ENCODE assay signal across 20 mouse cellular contexts in genomic region chr14:11833678-11834077, GRCm38 (mm10).
A peak's percentile ranks its signal among the peaks of the same experiment; 100 is the strongest.
DNase-seq lines count a peak whose midpoint lies in the region; ATAC-seq and TF ChIP-seq lines count a peak whose summit lies in the region.
"Had no signal": no experiment of that assay in that cellular context is flagged by ENCODE, and none has a peak within 500 bp of the region (broad histone marks: within the 10 kb centered on the region; RNA-seq: fewer than 3 reads in every experiment).

No protein-coding gene starts in this region.

- no peaks in the 10 kb centered on the region for H3K9me3 ChIP-seq in kidney, embryonic 14.5 days (ENCODE audit: control insufficient read depth, low read length)
- H3K9me3 ChIP-seq: embryonic facial prominence, embryonic 12.5 days; forebrain, embryonic 12.5 days; heart, embryonic 10.5 days; hindbrain, embryonic 12.5 days had no signal

- H3K4me1 ChIP-seq in kidney, adult 2 months (ENCODE audit: control insufficient read depth, insufficient read depth, low read length), result no peaks in the 10 kb centered on the region
- no peaks in the 10 kb centered on the region; the same call in 1 of the 2 replicates for H3K4me1 ChIP-seq in kidney, embryonic 14.5 days (ENCODE audit: control insufficient read depth, insufficient read depth, low read length)
- H3K4me1 ChIP-seq: embryonic facial prominence, embryonic 12.5 days; forebrain, embryonic 12.5 days; heart, embryonic 10.5 days; hindbrain, embryonic 12.5 days had no signal

- no peak overlapping the region for H3K4me3 ChIP-seq in kidney, adult 2 months (ENCODE audit: insufficient read depth, low read depth, low read length)
- H3K4me3 ChIP-seq in kidney, embryonic 14.5 days (ENCODE audit: low read length), result no peak overlapping the region
- H3K4me3 ChIP-seq: embryonic facial prominence, embryonic 12.5 days; forebrain, embryonic 12.5 days; heart, embryonic 10.5 days; hindbrain, embryonic 12.5 days had no signal

- ATAC-seq in kidney, embryonic 14.5 days (ENCODE audit: low FRiP score, low TSS enrichment), result no peak
- ATAC-seq: forebrain, embryonic 16.5 days had no signal

- peak; percentile 63 for DNase-seq in kidney, adult 2 months
- DNase-seq in lung, postnatal 36 days, result peak; percentile 6
- DNase-seq in lung, adult 18-20 months, result no peak
- peak; percentile 34 to 44 for DNase-seq in kidney, postnatal 36 days
- DNase-seq in ovary, postnatal 14 days (ENCODE audit: low spot score), result no peak
- DNase-seq in thymus, postnatal 10 days (ENCODE audit: low spot score in 2 of 2), result no peak
- DNase-seq: adrenal gland, adult 8-10 months; adrenal gland, postnatal 36 days; cerebellum, adult 2 months; cerebellum, postnatal 10 days; gastrocnemius, postnatal 10 days; heart, adult 18-20 months; heart, postnatal 10 days; heart, postnatal 4 days had no signal

- TF ChIP-seq CTCF in kidney, adult 2 months (conservative IDR thresholded peaks at IDR 0.05; ENCODE audit: insufficient read depth, insufficient read length, low read depth, low read length), result no peak

- no peak overlapping the region for H3K27ac ChIP-seq in kidney, adult 2 months (ENCODE audit: insufficient read depth, low read depth, low read length)
- H3K27ac ChIP-seq in kidney, embryonic 14.5 days (ENCODE audit: low read depth, low read length), result no peak overlapping the region
- H3K27ac ChIP-seq: embryonic facial prominence, embryonic 12.5 days; forebrain, embryonic 12.5 days; heart, embryonic 10.5 days; hindbrain, embryonic 12.5 days had no signal

- H3K27me3 ChIP-seq in kidney, adult 2 months (replicated peaks; ENCODE audit: control insufficient read depth, insufficient read depth, low read length), result no peaks in the 10 kb centered on the region
- H3K27me3 ChIP-seq in kidney, embryonic 14.5 days (ENCODE audit: control insufficient read depth, insufficient read depth, low read length), result no peaks in the 10 kb centered on the region
- H3K27me3 ChIP-seq: embryonic facial prominence, embryonic 12.5 days; forebrain, embryonic 12.5 days; hindbrain, embryonic 12.5 days had no signal

- WGBS in kidney, adult 2 months, result 32% methylated on average over 3 of the region's 3 CpGs
- 84% methylated on average over 3 of the region's 3 CpGs for WGBS in kidney, embryonic 14.5 days

- H3K4me2 ChIP-seq in kidney, embryonic 14.5 days (replicated peaks; ENCODE audit: low read depth, low read length), result no peak overlapping the region
- H3K4me2 ChIP-seq: embryonic facial prominence, embryonic 12.5 days; forebrain, embryonic 12.5 days; hindbrain, embryonic 12.5 days had no signal

- no peaks in the 10 kb centered on the region for H3K36me3 ChIP-seq in kidney, adult 2 months (ENCODE audit: control insufficient read depth, insufficient read depth, low read length)
- no peaks in the 10 kb centered on the region for H3K36me3 ChIP-seq in kidney, embryonic 14.5 days (ENCODE audit: control insufficient read depth, insufficient read depth, low read length)
- H3K36me3 ChIP-seq: embryonic facial prominence, embryonic 12.5 days; forebrain, embryonic 12.5 days; heart, embryonic 10.5 days; hindbrain, embryonic 12.5 days had no signal

- no peak for TF ChIP-seq POLR2A in kidney, adult 2 months (IDR thresholded peaks at IDR 0.05; ENCODE audit: low read depth, low read length)

- no peak overlapping the region for H3K9ac ChIP-seq in kidney, embryonic 14.5 days (ENCODE audit: low read depth, low read length)
- H3K9ac ChIP-seq: embryonic facial prominence, embryonic 12.5 days; forebrain, embryonic 12.5 days; hindbrain, embryonic 12.5 days had no signal

Comparison
In these comparisons a context has a peak if more than half of its experiments do, and no peak if none do; other contexts are left out.
1. DNase-seq: peak in kidney, adult 2 months (single experiment), lung, postnatal 36 days (single experiment) and kidney, postnatal 36 days (2 of 2); none in lung, adult 18-20 months (0 of 2), ovary, postnatal 14 days (single experiment) and thymus, postnatal 10 days (0 of 2).